Mouse (Mus musculus) thymus, adult 2 months (tissue): Measurements from ENCODE around the gene Megf11.

ENCODE experiments used
- CTCF ChIP-seq: fragments of 200-500 bp; IDR thresholded peaks from 2 replicates; pipeline ENCODE4 v1.5.1; 2012; ENCODE audit warnings: mild to moderate bottlenecking, control low read depth, low read length, moderate library complexity, borderline replicate concordance; ENCODE audit not compliant: control insufficient read depth, poor library complexity, insufficient read depth; ENCODE audit errors: extremely low read depth
- POLR2A ChIP-seq: fragments of 200-500 bp; IDR thresholded peaks from 2 replicates; pipeline ENCODE4 v1.6.1; 2012; ENCODE audit warnings: mild to moderate bottlenecking, low read length, control low read depth, moderate library complexity; ENCODE audit not compliant: control insufficient read depth, poor library complexity, insufficient read depth; ENCODE audit errors: extremely low read depth

DNA sequence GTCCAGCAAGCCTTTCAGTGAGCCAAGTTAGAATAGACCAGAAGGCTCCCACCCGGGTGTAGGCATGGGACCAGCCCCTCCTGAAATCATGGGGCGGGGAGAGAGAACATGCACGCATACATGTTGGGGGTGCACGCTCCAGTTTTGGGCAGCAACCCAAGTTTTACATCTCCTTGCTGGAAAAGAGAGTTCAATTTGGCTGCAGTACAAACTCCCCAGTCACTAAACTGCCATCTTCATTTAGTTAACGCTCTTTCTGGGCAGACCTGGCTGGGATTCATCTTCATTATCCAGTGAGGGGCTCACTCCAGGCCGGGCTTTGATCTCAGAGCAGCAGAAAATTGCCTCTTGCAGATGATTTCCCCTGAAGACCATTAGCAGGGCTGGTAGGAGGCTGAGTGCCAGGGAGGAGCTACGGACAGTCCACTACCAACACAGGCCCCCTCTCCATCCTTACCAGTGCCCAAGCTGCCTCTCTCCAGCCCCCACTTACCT is 218.8 kb downstream of the Megf11 start:
- TF ChIP-seq CTCF (no peak), POLR2A (no peak)
